Mouse (Mus musculus): ENCODE measurements at regions not wholly inside any gene's neighbourhood (a gene's known extent, or its start where the extent isn't known, plus 50 kb on each side); places are given as distances from the start of the nearest gene placed in this dataset.

DNA sequence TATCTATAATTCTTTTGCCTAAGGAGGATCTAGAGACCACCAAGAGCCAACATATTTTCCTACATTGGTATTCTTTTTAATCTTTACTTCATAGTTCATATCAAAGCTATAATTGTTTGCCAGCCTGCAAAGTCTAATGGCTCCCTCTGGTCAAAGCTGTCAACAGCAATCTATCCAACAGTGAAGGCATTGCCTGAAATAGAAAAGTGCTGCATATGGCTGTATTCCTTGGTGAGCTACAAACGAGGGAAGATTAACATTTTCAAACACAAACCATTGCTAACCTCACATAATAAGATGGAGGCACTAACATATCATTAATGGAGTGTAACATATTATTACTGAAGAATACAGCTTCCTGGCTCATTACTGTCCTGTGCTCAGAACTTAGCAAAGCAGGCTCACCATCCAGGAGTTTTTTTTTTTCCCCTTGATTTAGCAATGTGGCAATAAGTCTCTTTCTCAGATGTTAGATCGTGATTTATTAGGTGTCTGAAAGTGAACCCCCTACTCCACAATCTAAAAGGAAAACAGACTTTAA, 66.3 kb upstream of the Sema3a start:
- ATAC-seq (ENCODE audit: extremely low read depth, insufficient number of reproducible peaks, low FRiP score, poor library complexity, severe bottlenecking), result no peak

DNA sequence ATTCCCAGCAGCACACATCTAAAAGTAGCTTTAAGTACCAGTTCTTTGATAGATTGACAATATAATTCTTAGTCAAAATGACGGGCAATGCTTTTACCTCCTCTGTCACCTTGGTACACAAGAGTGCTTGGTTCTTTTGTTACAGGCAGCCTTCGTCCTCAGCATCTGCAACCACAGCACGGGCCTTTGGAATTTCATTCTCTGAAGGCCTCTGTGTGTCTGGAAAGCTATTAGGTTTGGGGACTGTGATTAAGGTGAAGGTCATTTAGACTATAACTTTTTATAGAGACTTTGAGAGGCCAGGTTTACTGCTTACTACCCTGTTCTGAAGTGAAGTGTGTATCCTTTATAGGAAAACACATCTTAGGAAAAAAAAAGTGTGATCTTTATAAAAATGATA, 58.3 kb upstream of the Sema3a start:
- ATAC-seq (ENCODE audit: extremely low read depth, insufficient number of reproducible peaks, low FRiP score, poor library complexity, severe bottlenecking), result no peak
